Mouse (Mus musculus) hindbrain, embryonic 16.5 days (tissue): ENCODE data around the gene Pcgf2. TPM values are rescaled to one million over a fixed set of nuclear protein-coding genes. Genes with fewer than 3 reads are reported as not detected.
"Not testable (repeated sequence)": the region's sequence is repeated elsewhere in the genome, so short reads cannot be mapped to it uniquely, and the experiment has no call there.

Experiments used
- ATAC-seq: fragments of 200-750 bp; cut with Nextera tagmentation; 2 replicates; pipeline ENCODE4 v1.8.0; 2017; ENCODE audit warnings: moderate TSS enrichment, moderate library complexity
- H3K27ac ChIP-seq: fragments of 300-500 bp; sonication (generic); 2 replicates; pipeline ENCODE4 v1.5.1; 2014; ENCODE audit warnings: low read depth, mild to moderate bottlenecking, control low read depth, low read length, moderate library complexity
- H3K27me3 ChIP-seq: fragments of 300-500 bp; sonication (generic); replicated peaks from 2 replicates; pipeline ENCODE4 v1.6.1; 2014; ENCODE audit warnings: low read length; ENCODE audit not compliant: control insufficient read depth, insufficient read depth
- H3K36me3 ChIP-seq: fragments of 300-500 bp; sonication (generic); 2 replicates; pipeline ENCODE4 v1.6.1; 2014; ENCODE audit warnings: mild to moderate bottlenecking, low read length, moderate library complexity, mixed read lengths; ENCODE audit not compliant: control insufficient read depth, insufficient read depth
- H3K4me1 ChIP-seq: fragments of 300-500 bp; sonication (generic); 2 replicates; pipeline ENCODE4 v1.6.1; 2014; ENCODE audit warnings: low read depth, low read length; ENCODE audit not compliant: control insufficient read depth, insufficient read depth
- H3K4me2 ChIP-seq: fragments of 300-500 bp; sonication (generic); 2 replicates; pipeline ENCODE4 v1.6.1; 2014; ENCODE audit warnings: mild to moderate bottlenecking, low read length, control low read depth, moderate library complexity
- H3K4me3 ChIP-seq: fragments of 300-500 bp; sonication (generic); 2 replicates; pipeline ENCODE4 v1.5.1; 2014; ENCODE audit warnings: mild to moderate bottlenecking, low read length, control low read depth, moderate library complexity
- H3K9ac ChIP-seq: fragments of 300-500 bp; sonication (generic); 2 replicates; pipeline ENCODE4 v1.6.1; 2014; ENCODE audit warnings: low read depth, mild to moderate bottlenecking, control low read depth, low read length, moderate library complexity
- H3K9me3 ChIP-seq: fragments of 300-500 bp; sonication (generic); 2 replicates; pipeline ENCODE4 v1.6.1; 2014; ENCODE audit warnings: mild to moderate bottlenecking, low read length, moderate library complexity; ENCODE audit not compliant: control insufficient read depth
- whole genome bisulfite sequencing: fragments of 180-500 bp; shearing (Covaris S2); extraction: QIAGEN DNeasy Blood & Tissue Kit; methylation state at CpG from one replicate; pipeline ENCODE4 v1.1.7; 2014; 5-methylcytosine and 5-hydroxymethylcytosine counted together
- microRNA-seq: library from miRNA; unstranded; fragments of <30 nt; microRNA quantifications from one replicate; pipeline ENCODE4, GENCODE M21; 2017
- polyA plus RNA-seq: library from polyadenylated mRNA; unstranded; fragments of >200 nt; fragmentation: Nextera tagmentation; extraction: Ambion mirVana; gene quantifications from 2 replicates; pipeline ENCODE4 v1.2.1, GENCODE M21; 2015

Pcgf2 gene
- polyA plus RNA-seq, 1 experiment from 2014 or later: 15.4 TPM

DNA sequence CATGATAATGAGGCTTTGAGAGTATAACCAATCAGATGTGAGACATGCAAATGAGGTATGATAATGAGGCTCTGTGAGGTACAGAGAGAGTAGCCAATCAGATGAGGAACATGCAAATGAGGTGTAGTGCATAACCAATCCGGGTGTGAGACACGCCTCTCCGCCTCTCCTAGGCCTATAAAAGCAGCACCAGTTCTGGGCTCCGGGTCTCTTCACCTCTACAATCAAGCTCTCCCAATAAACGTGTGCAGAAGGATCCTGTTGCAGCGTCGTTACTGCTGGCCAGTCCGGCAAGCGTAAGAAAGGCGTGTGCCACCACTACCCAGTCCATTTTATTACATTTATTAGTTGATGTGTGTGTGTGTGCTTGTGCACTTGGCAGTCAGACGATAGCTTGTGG lies 46.9 kb downstream of the Pcgf2 start:
- 96% methylated on average over 11 of the region's 11 CpGs for WGBS
- H3K4me1 ChIP-seq, H3K27me3 ChIP-seq, H3K9me3 ChIP-seq, H3K36me3 ChIP-seq, H3K27ac ChIP-seq, H3K4me2 ChIP-seq, H3K9ac ChIP-seq, H3K4me3 ChIP-seq, ATAC-seq: not testable (repeated sequence)

DNA sequence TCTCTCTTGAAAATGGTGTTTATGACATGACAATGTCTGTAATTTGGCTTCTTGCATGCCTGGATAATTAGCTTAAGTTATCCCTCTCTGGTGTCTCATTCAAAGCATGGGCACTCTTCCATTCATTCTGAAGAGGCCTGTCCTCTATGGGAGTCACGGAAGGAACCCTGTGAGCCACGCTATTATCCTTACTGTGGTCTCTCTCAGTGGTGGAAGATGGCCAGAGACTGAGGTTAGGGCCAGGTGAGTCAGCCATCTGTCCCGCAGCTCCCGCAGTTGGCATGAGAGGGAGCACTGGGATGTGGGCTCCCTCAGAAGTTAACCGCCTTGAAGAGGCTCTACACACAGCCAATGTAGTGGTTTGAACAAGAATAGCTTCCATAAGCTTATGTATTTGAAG lies 50.0 kb downstream of the Pcgf2 start:
- Histone ChIP-seq H3K4me3 (no peak overlapping the region), H3K9ac (no peak overlapping the region; the same call in 1 of the 2 replicates), H3K27ac (no peak overlapping the region), H3K9me3 (no peaks in the 10 kb centered on the region), H3K4me1 (no peaks in the 10 kb centered on the region), H3K36me3 (no peaks in the 10 kb centered on the region), H3K27me3 (no peaks in the 10 kb centered on the region), H3K4me2 (no peak overlapping the region)
- WGBS: 59% methylated on average over 5 of the region's 5 CpGs
- ATAC-seq: no peak

DNA sequence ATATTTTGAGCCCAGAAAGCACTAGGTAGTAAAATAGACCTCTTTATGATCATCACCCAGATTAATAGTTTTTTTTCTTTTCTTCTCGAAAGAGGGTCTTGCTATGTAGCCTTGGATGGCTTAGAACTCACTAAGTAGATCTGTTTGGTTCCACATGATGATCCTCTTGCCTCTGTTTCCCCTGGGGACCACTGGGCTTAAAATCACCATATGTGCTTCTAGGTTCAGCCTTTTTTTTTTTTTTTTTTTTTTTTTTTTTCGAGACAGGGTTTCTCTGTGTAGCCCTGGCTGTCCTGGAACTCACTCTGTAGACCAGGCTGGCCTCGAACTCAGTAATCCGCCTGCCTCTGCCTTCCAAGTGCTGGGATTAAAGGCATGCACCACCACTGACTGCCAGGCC lies 51.8 kb downstream of the Pcgf2 start:
- H3K36me3 ChIP-seq, H3K4me1 ChIP-seq: not testable (repeated sequence)
- 71% methylated on average over 4 of the region's 4 CpGs for WGBS

DNA sequence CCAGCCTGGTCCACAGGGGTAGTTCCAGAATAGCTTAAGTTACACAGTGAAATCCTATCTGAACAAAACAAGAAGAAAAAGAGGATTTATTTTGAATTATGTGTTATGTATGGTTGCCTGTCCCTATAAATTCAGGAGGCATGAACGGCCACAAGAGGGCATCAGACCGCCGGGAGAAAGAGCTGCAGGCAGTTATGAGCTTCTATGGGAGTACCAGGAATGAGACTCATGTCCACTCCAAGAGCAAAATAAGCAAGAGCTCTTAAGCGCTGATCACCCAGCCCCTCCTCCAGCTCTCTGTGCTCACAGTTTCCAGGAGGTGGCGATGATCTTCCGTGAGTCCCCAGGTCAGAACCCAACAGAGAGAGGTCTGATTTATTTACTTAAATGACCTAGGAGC lies 55.5 kb downstream of the Pcgf2 start:
- H3K27me3 ChIP-seq: no peaks in the 10 kb centered on the region
- H3K9ac ChIP-seq: no peak overlapping the region
- no peak for ATAC-seq
- peaks cover 2% of the 10 kb centered on the region; the same call in 1 of the 2 replicates for H3K9me3 ChIP-seq
- no peak overlapping the region for H3K4me2 ChIP-seq
- H3K27ac ChIP-seq: no peak overlapping the region
- H3K4me3 ChIP-seq: no peak overlapping the region
- no peaks in the 10 kb centered on the region for H3K4me1 ChIP-seq
- WGBS: 0% methylated on average over 6 of the region's 6 CpGs
- no peaks in the 10 kb centered on the region for H3K36me3 ChIP-seq

More for the DNA sequence above, 51.8 kb downstream of the Pcgf2 start:
- H3K9ac ChIP-seq, H3K9me3 ChIP-seq, H3K27ac ChIP-seq, H3K4me3 ChIP-seq, H3K4me2 ChIP-seq, ATAC-seq, H3K27me3 ChIP-seq: not testable (repeated sequence)

DNA sequence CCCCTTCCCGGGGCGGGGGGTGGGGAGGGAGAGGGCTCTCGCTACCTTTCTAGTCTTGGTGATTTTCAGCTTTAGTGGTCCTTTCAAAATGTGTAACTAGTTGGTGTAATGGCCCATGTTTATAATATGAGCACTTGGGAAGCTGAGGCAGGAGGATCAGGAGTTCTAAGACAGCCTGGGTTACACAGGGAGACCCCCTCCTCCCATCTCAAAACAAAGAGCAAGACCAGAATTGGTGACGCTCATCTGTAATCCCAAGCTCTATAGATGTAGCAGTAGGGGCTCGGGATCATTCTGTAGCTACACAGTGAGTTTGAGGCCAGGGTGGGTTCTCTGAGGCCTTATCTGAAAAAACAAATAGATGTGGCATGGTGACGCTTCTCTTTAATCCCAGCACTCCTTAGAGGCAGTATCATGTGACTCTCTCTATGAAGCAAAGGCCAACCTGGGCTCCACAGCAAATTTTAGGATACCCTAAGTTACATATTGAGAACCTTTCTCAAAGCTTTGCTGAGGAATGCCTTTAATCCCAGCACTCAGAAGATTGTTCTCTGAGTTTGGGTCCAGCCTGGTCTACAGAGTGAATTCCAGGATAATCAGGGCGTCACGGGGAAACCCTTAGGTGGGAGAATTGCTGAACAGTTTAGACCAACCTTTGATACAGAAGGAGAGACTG lies 56.8 kb downstream of the Pcgf2 start:
- H3K9me3 ChIP-seq: peaks cover 2% of the 10 kb centered on the region; the same call in 1 of the 2 replicates
- 87% methylated on average over 8 of the region's 8 CpGs for WGBS
- H3K4me1 ChIP-seq: no peaks in the 10 kb centered on the region
- no peak overlapping the region for H3K27ac ChIP-seq
- no peak overlapping the region for H3K4me3 ChIP-seq
- no peak for ATAC-seq
- no peak overlapping the region for H3K4me2 ChIP-seq
- H3K36me3 ChIP-seq: no peaks in the 10 kb centered on the region
- no peaks in the 10 kb centered on the region for H3K27me3 ChIP-seq
- no peak overlapping the region for H3K9ac ChIP-seq

DNA sequence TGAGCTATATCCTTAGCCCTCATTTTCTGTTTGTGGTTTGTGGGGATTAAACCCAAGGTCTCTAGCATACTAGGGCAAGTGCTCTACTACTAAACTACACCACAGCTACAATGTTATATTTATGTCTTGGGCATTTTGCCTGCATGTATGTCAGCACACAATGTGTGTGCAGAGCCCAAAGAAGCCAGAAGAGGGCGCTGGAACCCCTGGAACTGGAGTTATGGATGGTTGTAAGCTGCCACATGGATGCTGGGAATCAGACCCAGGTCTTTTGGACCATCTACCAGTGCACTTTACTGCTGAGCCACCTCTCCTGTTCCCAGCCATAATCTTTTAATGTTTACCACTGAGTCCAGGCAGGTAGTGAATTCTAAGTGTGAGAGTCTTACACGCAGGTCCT lies 57.6 kb downstream of the Pcgf2 start:
- H3K36me3 ChIP-seq: no peaks in the 10 kb centered on the region
- no peak overlapping the region for H3K4me3 ChIP-seq
- H3K4me1 ChIP-seq: no peaks in the 10 kb centered on the region
- H3K27me3 ChIP-seq: no peaks in the 10 kb centered on the region
- 48% methylated on average over 2 of the region's 2 CpGs for WGBS
- no peak for ATAC-seq
- no peak overlapping the region for H3K4me2 ChIP-seq
- H3K27ac ChIP-seq: no peak overlapping the region
- peaks cover 2% of the 10 kb centered on the region; the same call in 1 of the 2 replicates for H3K9me3 ChIP-seq
- H3K9ac ChIP-seq: no peak overlapping the region

DNA sequence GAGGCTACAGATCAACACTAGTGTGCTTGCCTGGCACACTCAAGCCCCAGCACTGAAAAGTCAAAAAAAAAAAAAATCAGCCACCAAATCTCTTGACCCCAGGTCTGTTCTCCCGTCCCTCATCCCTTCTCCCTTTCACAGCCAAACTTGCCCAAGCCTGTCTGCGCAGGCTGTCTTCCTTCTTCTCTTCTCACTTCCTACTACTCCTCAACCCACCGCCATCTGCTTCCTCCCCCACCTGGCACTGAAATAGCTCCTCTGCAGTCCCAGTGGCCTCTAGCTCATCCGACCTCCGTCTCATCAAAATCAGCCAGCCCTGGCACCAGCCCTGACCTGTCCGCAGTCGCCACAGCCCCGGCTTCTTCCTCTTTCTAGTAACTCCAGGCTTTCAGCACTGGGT lies 58.6 kb downstream of the Pcgf2 start:
- H3K4me3 ChIP-seq: no peak overlapping the region
- WGBS: 60% methylated on average over 8 of the region's 8 CpGs
- no peaks in the 10 kb centered on the region for H3K27me3 ChIP-seq
- no peak overlapping the region for H3K27ac ChIP-seq
- H3K4me2 ChIP-seq: no peak overlapping the region
- ATAC-seq: no peak
- no peaks in the 10 kb centered on the region for H3K4me1 ChIP-seq
- no peaks in the 10 kb centered on the region for H3K36me3 ChIP-seq
- no peak overlapping the region for H3K9ac ChIP-seq
- H3K9me3 ChIP-seq: peaks cover 2% of the 10 kb centered on the region; the same call in 1 of the 2 replicates

Small RNA genes lying within 50 kb of the gene (microRNA-seq; reads per million reads assigned to microRNA genes)
- gene Gm24158: not detected
- gene Mir6927: not detected
- gene Mir8102: not detected

Other genes with a start within 250 kb of the Pcgf2 start
- 0.85 and 0.87 TPM in 2 replicates for gene 4933428G20Rik, start 200.2 kb downstream of the Pcgf2 start, polyA plus RNA-seq
- 8.0 and 8.9 TPM in 2 replicates for gene Srcin1, start 124.3 kb downstream of the Pcgf2 start, polyA plus RNA-seq
- 1.2 and 1.4 TPM in 2 replicates for gene Epop, start 70.8 kb downstream of the Pcgf2 start, polyA plus RNA-seq
- 3.1 and 3.3 TPM in 2 replicates for gene Mllt6, start 37.1 kb downstream of the Pcgf2 start, polyA plus RNA-seq
- 37.2 and 42.4 TPM in 2 replicates for gene Cisd3, start 14.7 kb downstream of the Pcgf2 start, polyA plus RNA-seq
- gene Psmb3, start 2.9 kb upstream of the Pcgf2 start, polyA plus RNA-seq: 422 and 438 TPM in 2 replicates
- 3.6 and 4.4 TPM in 2 replicates for gene Pip4k2b, start 44.2 kb upstream of the Pcgf2 start, polyA plus RNA-seq
- gene Cwc25, start 66.1 kb upstream of the Pcgf2 start, polyA plus RNA-seq: 14.1 and 16.2 TPM in 2 replicates
- gene 1700001P01Rik, start 75.4 kb upstream of the Pcgf2 start, polyA plus RNA-seq: 0.44 and 0.91 TPM in 2 replicates
- gene Rpl23, start 81.9 kb upstream of the Pcgf2 start, polyA plus RNA-seq: 252 and 268 TPM in 2 replicates
- gene Lasp1, start 98.5 kb upstream of the Pcgf2 start, polyA plus RNA-seq: 176 and 191 TPM in 2 replicates
- gene B230217C12Rik, start 140.3 kb upstream of the Pcgf2 start, polyA plus RNA-seq: 38.2 and 40.7 TPM in 2 replicates
- gene Fbxo47, start 183.7 kb upstream of the Pcgf2 start, polyA plus RNA-seq: 0.34 and 0.43 TPM in 2 replicates